Mouse (Mus musculus) olfactory bulb, adult 2 months (tissue): ENCODE results near the gene Adarb1.

Source experiments
- CTCF ChIP-seq: fragments of 200-500 bp; IDR thresholded peaks from 2 replicates; pipeline ENCODE4 v1.5.1; 2012; ENCODE audit warnings: low read depth, mild to moderate bottlenecking, low read length, moderate library complexity; ENCODE audit not compliant: insufficient read depth
- POLR2A ChIP-seq: fragments of 200-500 bp; IDR thresholded peaks from 2 replicates; pipeline ENCODE4 v1.6.1; 2012; ENCODE audit warnings: mild to moderate bottlenecking, low read depth, low read length, moderate library complexity; ENCODE audit not compliant: insufficient read depth

DNA sequence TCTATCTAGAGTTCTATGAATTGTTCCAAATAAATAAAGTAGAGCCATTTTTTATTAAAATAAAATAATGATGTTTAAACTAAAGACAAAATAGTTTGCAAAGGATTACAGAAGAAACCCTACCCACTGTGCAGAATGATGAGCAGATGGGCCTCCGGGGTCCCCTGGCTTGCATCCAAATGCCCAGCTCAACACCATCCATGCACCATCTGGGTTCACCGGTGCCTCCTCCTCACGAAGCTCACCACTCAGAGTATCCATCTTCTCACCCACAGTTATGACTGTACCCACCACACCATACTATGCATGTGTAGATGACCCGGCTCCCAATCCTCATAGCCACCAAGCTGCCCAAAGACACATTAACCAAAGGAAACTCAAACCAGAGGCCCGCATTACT is 18.1 kb downstream of the Adarb1 start:
- TF ChIP-seq CTCF, result no peak
- TF ChIP-seq POLR2A, result no peak
